Mouse (Mus musculus): ENCODE measurements around the gene Cd300lg. TPM values are rescaled to one million over a fixed set of nuclear protein-coding genes. Genes with fewer than 3 reads are reported as not detected.
A peak's percentile ranks its signal among the peaks of the same experiment; 100 is the strongest.

Cd300lg gene
- polyA plus RNA-seq, 1 experiment from 2014 or later = 0.78 TPM

DNA sequence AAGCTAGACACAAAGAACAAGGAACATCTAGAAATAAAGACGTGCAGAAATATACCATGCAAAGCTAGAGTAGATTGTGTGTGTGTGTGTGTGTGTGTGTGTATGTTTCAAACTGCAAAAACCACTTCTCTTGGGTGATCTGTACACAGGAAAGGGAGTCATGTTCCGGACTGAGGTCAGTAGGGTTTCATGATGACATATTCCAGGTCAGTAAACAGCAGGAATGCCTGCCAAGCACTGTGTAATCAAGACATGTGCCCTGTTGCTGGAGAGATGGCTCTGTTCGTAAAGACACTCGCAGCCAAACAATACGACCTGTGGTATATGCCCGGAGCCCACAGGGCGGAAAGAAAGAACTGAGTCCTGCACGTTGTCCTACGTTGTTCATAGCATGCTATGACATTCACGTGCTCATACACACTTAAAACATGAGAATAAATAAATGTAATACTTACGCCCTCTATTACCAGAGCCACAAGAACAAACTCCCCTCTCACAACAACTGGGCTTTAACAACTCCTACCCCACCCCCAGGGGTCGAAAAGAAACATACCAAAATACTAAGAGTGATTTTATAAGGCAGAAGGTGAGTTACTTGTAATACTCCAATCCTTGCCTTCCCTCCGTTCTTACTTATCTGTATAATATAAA lies 1.7 kb upstream of the Cd300lg start:
- Histone ChIP-seq H3K4me2 (replicated peaks) (no peak overlapping the region; the same call in 1 of the 2 replicates), H3K27me3 (no peaks in the 10 kb centered on the region), H3K9ac (no peak overlapping the region), H3K9me3 (no peaks in the 10 kb centered on the region), H3K4me3 (no peak overlapping the region), H3K36me3 (no peaks in the 10 kb centered on the region), H3K4me1 (no peaks in the 10 kb centered on the region), H3K27ac (no peak overlapping the region)
- ATAC-seq (ENCODE audit: low FRiP score, low read depth) = no peak
- WGBS = 72% methylated on average over 13 of the region's 13 CpGs

DNA sequence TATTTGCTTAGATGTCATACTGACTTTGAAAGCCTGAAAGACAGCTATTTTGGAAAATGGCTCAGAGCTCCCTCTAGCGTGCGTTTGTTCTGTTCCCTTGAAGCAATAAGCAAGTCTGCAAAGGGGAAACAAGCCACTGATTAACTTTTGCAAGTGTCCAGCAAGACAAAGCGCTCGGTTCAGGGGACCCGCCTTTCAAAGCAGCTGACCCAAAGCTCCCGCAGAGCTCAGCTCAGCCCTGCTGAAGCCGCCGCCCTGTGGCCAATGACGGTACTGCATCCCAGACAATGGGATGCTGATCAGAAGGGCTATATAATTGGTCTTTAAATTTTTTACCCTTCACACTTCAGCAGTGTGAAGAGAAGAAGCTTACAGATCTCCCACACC lies 1.2 kb upstream of the Cd300lg start:
- Histone ChIP-seq H3K27ac (no peak overlapping the region), H3K27me3 (no peaks in the 10 kb centered on the region), H3K9me3 (peaks cover 3% of the 10 kb centered on the region), H3K4me3 (no peak overlapping the region), H3K36me3 (no peaks in the 10 kb centered on the region), H3K4me1 (no peaks in the 10 kb centered on the region), H3K9ac (no peak overlapping the region), H3K4me2 (replicated peaks) (no peak overlapping the region; the same call in 1 of the 2 replicates)
- WGBS = under 1% methylated on average over 9 of the region's 9 CpGs
- peak; percentile 48; the same call in 1 of the 2 replicates for ATAC-seq (ENCODE audit: low FRiP score, low read depth)

DNA sequence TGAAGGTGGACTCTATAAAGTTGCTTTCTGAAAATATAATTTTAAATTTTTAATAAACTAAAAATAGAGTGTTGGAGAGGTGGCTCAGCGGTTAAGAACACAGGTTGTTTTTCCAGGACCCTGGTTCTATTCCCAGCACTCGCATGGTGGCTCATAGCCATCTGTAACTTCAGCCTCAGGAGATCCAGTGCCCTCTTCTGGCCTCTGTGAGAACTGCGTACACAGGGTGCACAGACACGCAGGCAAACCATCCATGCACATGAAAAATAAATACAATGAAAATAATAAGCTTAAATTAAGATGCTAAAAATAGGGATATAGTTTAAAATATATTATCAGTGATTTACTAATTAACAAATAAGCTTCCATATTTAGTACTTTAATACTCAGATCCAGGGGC lies 663 bp upstream of the Cd300lg start:
- no peak overlapping the region for H3K27ac ChIP-seq
- ATAC-seq (ENCODE audit: low FRiP score, low read depth) = no peak
- H3K9ac ChIP-seq = no peak overlapping the region
- no peaks in the 10 kb centered on the region for H3K36me3 ChIP-seq
- H3K9me3 ChIP-seq = peaks cover 8% of the 10 kb centered on the region
- H3K4me3 ChIP-seq = no peak overlapping the region
- H3K27me3 ChIP-seq = no peaks in the 10 kb centered on the region
- no peaks in the 10 kb centered on the region for H3K4me1 ChIP-seq
- no peak overlapping the region for H3K4me2 ChIP-seq (replicated peaks)
- WGBS = 72% methylated on average over 4 of the region's 4 CpGs

DNA sequence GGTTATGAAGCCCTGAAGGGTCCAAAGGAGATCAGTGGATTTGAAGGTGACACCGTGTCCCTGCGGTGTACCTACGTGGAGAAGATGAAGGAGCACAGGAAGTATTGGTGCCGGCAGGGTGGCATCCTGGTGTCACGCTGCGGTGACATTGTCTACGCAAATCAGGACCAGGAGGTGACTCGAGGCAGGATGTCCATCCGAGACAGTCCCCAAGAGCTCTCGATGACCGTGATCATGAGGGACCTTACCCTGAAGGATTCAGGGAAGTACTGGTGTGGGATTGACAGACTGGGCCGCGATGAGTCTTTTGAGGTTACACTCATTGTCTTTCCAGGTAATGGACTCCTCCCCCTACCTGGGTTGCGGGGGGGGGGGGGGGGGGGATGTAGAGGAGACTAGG lies 1.7 kb downstream of the Cd300lg start:
- 92% methylated on average over 13 of the region's 14 CpGs for WGBS
- no peak overlapping the region for H3K4me2 ChIP-seq (replicated peaks)
- peaks cover 15% of the 10 kb centered on the region for H3K9me3 ChIP-seq
- ATAC-seq (ENCODE audit: low FRiP score, low read depth) = no peak
- H3K9ac ChIP-seq = no peak overlapping the region
- H3K27me3 ChIP-seq = no peaks in the 10 kb centered on the region
- no peaks in the 10 kb centered on the region for H3K36me3 ChIP-seq
- no peak overlapping the region for H3K4me3 ChIP-seq
- no peak overlapping the region for H3K27ac ChIP-seq
- H3K4me1 ChIP-seq = no peaks in the 10 kb centered on the region

DNA sequence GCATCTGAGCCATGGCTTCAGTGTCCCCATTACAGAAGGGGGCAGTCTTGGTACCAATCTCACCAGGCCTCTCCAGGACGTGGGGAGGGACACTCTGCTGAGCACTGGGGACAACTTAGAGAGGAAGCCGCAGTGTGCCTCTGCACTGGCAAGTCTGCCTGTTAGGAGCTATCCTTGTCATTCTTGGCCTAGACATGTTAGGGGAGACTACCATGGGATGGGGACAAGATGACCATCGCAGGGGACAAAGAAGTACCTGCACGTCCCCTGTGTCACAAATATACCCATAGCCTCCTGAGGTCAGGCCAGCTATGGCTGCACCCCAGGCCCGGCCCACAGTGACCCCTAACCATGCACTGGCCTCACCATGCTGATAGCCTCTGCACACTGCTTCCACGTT lies 2.1 kb downstream of the Cd300lg start:
- no peak overlapping the region for H3K4me3 ChIP-seq
- no peaks in the 10 kb centered on the region for H3K27me3 ChIP-seq
- H3K4me1 ChIP-seq = no peaks in the 10 kb centered on the region
- H3K27ac ChIP-seq = no peak overlapping the region
- H3K9ac ChIP-seq = no peak overlapping the region
- H3K36me3 ChIP-seq = no peaks in the 10 kb centered on the region
- no peak for ATAC-seq (ENCODE audit: low FRiP score, low read depth)
- H3K9me3 ChIP-seq = peaks cover 15% of the 10 kb centered on the region
- no peak overlapping the region for H3K4me2 ChIP-seq (replicated peaks)
- WGBS = 85% methylated on average over 6 of the region's 6 CpGs

DNA sequence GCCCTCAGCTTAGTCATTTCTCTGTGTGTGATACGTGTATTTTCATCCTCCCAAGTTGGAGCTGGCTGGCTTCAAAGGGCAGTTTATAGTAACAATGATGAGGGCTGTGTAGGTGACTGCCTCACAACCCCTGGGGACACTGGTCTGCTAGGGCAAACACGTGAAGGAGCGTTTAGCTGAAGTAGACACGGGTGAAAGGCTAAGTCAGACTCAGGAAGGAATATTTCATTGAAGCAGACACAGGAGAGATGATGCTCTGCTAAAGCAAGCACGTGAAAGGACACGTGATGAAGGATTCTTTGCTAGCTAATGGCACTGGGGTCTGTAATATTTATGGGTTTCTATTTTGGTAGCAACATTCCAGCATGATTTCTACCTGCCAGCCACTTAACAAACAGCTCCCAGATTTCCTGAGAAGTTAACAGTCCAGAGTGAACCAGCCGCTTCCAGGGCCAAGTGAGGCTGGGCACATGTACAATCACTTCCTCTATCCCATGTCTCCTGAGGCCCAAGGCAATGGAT lies 3.4 kb downstream of the Cd300lg start:
- H3K4me2 ChIP-seq (replicated peaks) = no peak overlapping the region
- no peaks in the 10 kb centered on the region for H3K36me3 ChIP-seq
- no peaks in the 10 kb centered on the region for H3K4me1 ChIP-seq
- peaks cover 15% of the 10 kb centered on the region for H3K9me3 ChIP-seq
- H3K4me3 ChIP-seq = no peak overlapping the region
- no peak overlapping the region for H3K27ac ChIP-seq
- ATAC-seq (ENCODE audit: low FRiP score, low read depth) = no peak
- WGBS = 77% methylated on average over 7 of the region's 7 CpGs
- H3K9ac ChIP-seq = no peak overlapping the region
- no peaks in the 10 kb centered on the region for H3K27me3 ChIP-seq

DNA sequence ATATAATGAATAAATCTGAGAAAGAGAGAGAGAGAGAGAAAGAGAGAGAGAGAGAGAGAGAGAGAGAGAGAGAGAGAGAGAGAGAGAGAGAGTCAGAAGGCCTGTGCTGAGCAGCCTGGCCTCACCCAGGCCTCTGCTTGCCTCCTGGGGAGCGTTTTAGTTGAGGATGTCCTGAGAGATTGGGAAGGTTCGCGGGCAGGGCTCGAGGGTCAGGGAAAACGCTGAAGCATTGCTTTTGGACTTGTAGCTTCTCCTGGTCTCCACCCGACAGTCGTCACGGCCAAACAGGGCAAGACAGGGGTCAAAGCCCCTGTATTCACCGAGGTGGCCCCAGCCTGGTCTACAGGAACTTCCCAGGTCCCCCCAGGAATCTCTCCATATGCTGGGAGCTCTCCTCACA lies 5.3 kb downstream of the Cd300lg start:
- H3K4me3 ChIP-seq = no peak overlapping the region
- peaks cover 15% of the 10 kb centered on the region for H3K9me3 ChIP-seq
- no peaks in the 10 kb centered on the region for H3K36me3 ChIP-seq
- H3K4me1 ChIP-seq = no peaks in the 10 kb centered on the region
- H3K9ac ChIP-seq = no peak overlapping the region
- 77% methylated on average over 9 of the region's 9 CpGs for WGBS
- no peak for ATAC-seq (ENCODE audit: low FRiP score, low read depth)
- H3K27ac ChIP-seq = no peak overlapping the region
- no peak overlapping the region for H3K4me2 ChIP-seq (replicated peaks)
- H3K27me3 ChIP-seq = no peaks in the 10 kb centered on the region

DNA sequence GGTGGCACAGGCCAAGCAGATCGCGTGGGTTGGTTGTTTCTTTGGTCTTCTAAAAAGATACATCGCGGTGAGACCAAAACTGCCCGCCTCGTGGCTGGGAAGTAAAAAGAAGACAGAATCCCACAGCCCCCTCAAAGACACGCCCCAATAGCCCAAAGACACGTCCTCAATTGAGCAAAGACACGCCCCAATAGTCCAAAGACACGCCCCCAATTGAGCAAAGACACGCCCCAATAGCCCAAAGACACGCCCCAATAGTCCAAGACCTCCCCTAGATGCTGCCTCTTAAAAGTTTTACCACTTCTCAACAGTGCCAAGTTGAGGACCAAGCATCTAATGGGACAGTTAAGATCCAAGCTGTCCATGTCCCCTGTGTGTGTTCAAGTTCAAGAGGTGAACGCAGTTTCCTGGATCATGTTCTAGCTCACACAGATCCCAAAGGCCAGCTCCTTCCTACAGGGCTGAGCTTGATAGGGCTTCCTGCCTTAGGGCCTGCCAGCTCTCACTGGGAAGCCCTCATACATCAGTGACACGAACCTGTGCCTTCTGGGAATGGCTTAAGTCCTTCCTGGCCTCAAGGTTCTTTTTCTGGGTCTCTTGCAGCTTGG lies 8.7 kb downstream of the Cd300lg start:
- Histone ChIP-seq H3K4me1 (no peaks in the 10 kb centered on the region), H3K4me2 (replicated peaks) (no peak overlapping the region), H3K4me3 (no peak overlapping the region), H3K9ac (no peak overlapping the region), H3K36me3 (no peaks in the 10 kb centered on the region), H3K27ac (no peak overlapping the region), H3K27me3 (no peaks in the 10 kb centered on the region), H3K9me3 (peaks cover 14% of the 10 kb centered on the region)
- no peak for ATAC-seq (ENCODE audit: low FRiP score, low read depth)
- WGBS = 58% methylated on average over 14 of the region's 14 CpGs

DNA sequence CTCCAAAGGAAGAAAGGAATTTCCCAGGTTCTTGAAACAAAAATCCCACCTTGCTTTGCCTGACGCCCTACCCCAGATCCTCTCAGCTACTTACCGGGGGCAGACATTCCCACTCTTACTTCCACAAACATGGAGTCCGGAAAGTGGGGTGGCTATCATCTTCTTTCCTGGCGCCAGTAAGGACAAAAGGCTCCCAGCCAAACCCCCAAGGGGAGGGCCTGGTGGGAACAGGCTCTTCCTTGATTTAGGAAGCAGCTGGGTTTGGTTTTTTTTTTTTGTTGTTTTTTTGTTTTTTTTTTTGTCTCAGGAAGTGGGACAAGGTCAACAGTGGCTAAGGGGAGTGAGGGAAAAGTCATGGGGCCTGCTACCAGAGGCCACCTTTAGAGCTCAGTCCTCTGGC lies 10.2 kb downstream of the Cd300lg start:
- 67% methylated on average over 4 of the region's 4 CpGs for WGBS

DNA sequence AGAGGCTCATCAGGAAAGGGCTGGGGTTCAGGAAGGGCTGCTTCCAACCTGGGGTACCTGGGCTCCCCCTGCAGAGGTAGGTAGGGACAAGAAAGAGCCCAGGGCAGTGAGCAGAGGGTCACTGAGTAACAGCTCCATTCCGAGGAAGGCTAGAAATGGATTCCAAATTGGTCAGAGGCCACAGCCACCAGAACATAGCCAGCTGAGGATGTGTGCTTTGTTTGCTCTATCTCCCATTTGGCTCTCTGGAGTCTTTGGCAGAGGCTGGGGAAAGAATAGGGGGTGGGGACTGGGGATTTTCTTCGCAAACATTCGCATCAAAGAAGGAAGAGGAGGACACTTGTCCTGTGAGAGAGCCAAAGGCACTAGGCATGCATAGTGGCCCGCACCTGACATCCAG lies 10.6 kb downstream of the Cd300lg start:
- Histone ChIP-seq H3K27ac (no peak overlapping the region), H3K4me2 (replicated peaks) (no peak overlapping the region), H3K9ac (no peak overlapping the region), H3K4me3 (no peak overlapping the region), H3K9me3 (no peaks in the 10 kb centered on the region), H3K4me1 (no peaks in the 10 kb centered on the region), H3K27me3 (no peaks in the 10 kb centered on the region), H3K36me3 (no peaks in the 10 kb centered on the region; the same call in 1 of the 2 replicates)
- 55% methylated on average over 4 of the region's 4 CpGs for WGBS
- ATAC-seq (ENCODE audit: low FRiP score, low read depth) = no peak

More for the DNA sequence above, 10.2 kb downstream of the Cd300lg start:
- no peak overlapping the region for H3K4me3 ChIP-seq
- H3K4me1 ChIP-seq = no peaks in the 10 kb centered on the region
- no peaks in the 10 kb centered on the region for H3K27me3 ChIP-seq
- no peak overlapping the region for H3K9ac ChIP-seq
- H3K4me2 ChIP-seq (replicated peaks) = no peak overlapping the region
- no peaks in the 10 kb centered on the region for H3K36me3 ChIP-seq
- H3K27ac ChIP-seq = no peak overlapping the region
- no peaks in the 10 kb centered on the region for H3K9me3 ChIP-seq
- ATAC-seq (ENCODE audit: low FRiP score, low read depth) = no peak

DNA sequence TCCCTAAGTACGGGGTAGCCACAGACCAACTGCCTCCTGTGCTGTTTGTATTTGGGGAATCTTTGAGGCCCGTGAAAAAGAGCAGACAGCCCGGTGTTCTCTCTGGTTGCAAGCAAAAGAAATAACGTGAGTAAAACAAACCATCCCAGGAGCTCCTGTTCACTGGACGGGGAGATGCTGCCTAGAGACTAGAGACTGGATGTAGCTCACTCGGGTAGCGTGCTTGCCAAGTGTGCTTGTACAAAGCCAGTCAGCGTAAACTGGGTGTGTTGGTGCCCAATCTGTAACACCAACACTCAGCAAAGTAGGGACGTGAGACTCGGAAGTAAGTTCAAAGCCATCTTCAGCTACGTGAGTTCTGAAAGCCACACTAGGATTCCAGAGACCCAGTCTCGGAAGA lies 11.4 kb downstream of the Cd300lg start:
- peaks cover under 1% of the 10 kb centered on the region; the same call in 1 of the 2 replicates for H3K36me3 ChIP-seq
- no peaks in the 10 kb centered on the region for H3K9me3 ChIP-seq
- 80% methylated on average over 12 of the region's 12 CpGs for WGBS
- H3K4me1 ChIP-seq = no peaks in the 10 kb centered on the region
- ATAC-seq (ENCODE audit: low FRiP score, low read depth) = no peak
- H3K27ac ChIP-seq = no peak overlapping the region
- H3K4me2 ChIP-seq (replicated peaks) = no peak overlapping the region
- no peak overlapping the region for H3K9ac ChIP-seq
- no peak overlapping the region for H3K4me3 ChIP-seq
- no peaks in the 10 kb centered on the region for H3K27me3 ChIP-seq

DNA sequence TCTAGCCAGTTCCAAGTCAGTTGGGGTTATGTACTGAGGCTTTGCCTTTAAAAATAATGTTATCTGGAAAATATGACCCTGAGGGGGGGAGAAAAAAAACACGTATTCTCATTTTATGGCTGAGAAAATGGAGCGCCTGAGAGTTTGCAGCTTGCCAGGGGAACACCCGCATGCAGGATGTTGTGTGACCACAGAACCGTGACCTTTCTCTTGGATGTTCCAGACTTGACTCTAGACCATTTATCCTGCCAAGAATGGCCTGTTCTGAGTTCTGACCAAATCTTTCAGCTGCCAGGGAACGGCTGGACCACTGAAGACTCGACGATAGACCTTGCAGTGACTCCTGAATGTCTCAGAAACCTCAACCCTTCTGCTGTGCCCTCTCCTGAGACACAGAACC lies 11.9 kb downstream of the Cd300lg start:
- Histone ChIP-seq H3K27ac (no peak overlapping the region), H3K4me1 (no peaks in the 10 kb centered on the region), H3K9ac (no peak overlapping the region), H3K4me3 (no peak overlapping the region), H3K36me3 (peaks cover 6% of the 10 kb centered on the region), H3K27me3 (no peaks in the 10 kb centered on the region), H3K9me3 (no peaks in the 10 kb centered on the region), H3K4me2 (replicated peaks) (no peak overlapping the region)
- no peak for ATAC-seq (ENCODE audit: low FRiP score, low read depth)
- 75% methylated on average over 7 of the region's 7 CpGs for WGBS

DNA sequence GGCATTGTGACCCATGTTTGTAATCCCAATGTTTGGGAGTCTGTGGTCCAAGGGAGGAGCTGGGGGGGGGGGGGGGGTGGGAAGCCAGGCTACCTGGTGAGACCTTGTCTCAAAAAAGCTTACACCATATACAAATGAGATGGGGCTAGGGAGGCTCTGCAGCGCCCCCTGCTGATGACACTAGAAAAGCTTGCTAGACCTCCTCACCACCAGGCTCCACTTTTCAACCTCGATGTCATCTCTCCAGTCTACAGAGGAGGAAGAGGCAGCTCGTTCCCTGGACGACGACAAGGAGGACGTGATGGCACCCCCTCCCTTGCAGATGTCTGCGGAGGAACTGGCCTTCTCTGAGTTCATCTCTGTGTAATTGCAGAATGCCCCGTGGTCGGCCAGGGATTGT lies 12.5 kb downstream of the Cd300lg start:
- Histone ChIP-seq H3K4me2 (replicated peaks) (no peak overlapping the region), H3K4me3 (no peak overlapping the region), H3K27ac (no peak overlapping the region), H3K9me3 (no peaks in the 10 kb centered on the region), H3K36me3 (peaks cover 12% of the 10 kb centered on the region), H3K9ac (no peak overlapping the region), H3K27me3 (no peaks in the 10 kb centered on the region), H3K4me1 (no peaks in the 10 kb centered on the region)
- no peak for ATAC-seq (ENCODE audit: low FRiP score, low read depth)
- 24% methylated on average over 9 of the region's 9 CpGs for WGBS
